Mouse (Mus musculus): ENCODE results near the gene Gm2244. TPM values are rescaled to one million over a fixed set of nuclear protein-coding genes. Genes with fewer than 3 reads are reported as not detected.

The Gm2244 gene
- polyA plus RNA-seq (2012; rRNA removed): 0.15 TPM in 1 of 2 replicates, not detected in the other

DNA sequence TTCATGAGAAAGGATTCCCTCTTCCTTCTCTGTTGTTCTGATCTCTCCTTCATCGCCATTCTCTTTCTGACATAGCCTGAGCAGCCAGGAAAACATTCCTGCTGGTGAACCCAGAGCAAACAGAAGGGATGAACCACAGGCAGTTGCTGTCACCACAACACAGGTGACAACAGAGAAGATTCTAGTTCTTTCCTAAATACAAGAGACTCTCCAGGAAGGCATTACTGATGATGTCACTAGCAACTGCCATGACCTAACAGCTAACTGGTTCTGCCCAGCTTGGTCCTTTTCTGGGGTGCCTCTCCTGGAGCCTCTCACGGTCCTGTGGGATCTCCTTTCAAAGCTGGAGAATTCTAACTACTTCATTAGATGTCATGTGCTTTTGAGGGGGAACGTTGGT, at the start of gene Gm2244:
Gene Gm2244, minus strand, starts transcription at position 101 of the 400 bp plus-strand sequence.

DNA sequence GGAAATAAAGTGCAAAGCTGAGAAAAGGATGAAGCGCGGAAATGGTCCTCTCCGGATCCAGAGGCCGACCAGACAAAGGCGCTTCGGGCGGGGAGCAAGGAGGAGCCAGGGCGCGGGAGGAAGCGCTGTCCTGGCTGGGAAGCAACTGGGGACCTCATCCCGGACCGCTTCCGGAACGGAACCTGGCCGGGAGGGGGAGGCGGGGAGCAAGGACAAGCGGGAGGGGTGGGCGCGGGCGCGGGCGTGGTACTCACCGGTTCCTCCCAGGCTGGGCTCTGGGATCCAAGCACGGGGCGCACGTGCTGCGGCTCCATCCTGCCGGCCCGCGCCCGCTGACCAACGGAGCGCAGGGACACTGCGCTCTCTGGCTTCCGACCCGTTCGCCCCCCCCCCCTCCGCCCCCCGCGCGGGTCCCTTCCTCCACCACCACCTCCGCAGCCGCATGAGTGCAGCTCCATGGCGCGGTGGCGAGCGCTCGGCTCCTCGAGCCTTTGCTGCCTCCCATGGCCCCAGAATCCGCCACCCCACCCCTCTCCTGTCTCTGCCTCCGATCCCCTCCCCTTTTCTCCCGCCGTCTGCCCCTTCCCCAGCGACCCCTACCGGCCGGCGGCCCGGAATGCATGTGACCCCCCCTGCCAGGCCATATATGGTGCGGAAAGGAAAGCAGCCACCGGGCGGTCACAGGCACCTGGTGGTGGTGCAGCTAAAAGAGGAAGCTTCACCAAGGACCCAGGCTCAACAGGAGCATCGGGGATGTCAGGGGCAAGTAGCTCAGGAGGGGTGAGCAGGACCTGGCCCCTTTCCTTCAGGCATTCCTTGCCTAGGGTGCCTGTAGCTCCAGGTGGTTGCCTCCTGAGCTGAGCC, 35.3 kb upstream of the Gm2244 start, which contains the start of gene Gm2237:
Gene Gm2237, minus strand, starts transcription at position 332 of the 864 bp plus-strand sequence.

Other genes starting within 250 kb of the Gm2244 start
- gene Gm21738, start 131.0 kb downstream of the Gm2244 start, polyA plus RNA-seq (2012; rRNA removed): 0.21 and 0.53 TPM in 2 replicates
- gene Gm2237, start 35.2 kb upstream of the Gm2244 start, polyA plus RNA-seq (2012; rRNA removed): 16.1 and 20.3 TPM in 2 replicates
- gene Gm5458, start 52.6 kb upstream of the Gm2244 start, polyA plus RNA-seq (2012; rRNA removed): not detected in 2 replicates
- 24.5 and 45.1 TPM in 2 replicates for gene Nid2, start 201.3 kb upstream of the Gm2244 start, polyA plus RNA-seq (2012; rRNA removed)